Mouse (Mus musculus): Measurements from ENCODE around the gene Prkce. TPM values are rescaled to one million over a fixed set of nuclear protein-coding genes. Genes with fewer than 3 reads are reported as not detected.

The Prkce gene
- polyA plus RNA-seq, 1 experiment from 2014 or later: 5.5 TPM

DNA sequence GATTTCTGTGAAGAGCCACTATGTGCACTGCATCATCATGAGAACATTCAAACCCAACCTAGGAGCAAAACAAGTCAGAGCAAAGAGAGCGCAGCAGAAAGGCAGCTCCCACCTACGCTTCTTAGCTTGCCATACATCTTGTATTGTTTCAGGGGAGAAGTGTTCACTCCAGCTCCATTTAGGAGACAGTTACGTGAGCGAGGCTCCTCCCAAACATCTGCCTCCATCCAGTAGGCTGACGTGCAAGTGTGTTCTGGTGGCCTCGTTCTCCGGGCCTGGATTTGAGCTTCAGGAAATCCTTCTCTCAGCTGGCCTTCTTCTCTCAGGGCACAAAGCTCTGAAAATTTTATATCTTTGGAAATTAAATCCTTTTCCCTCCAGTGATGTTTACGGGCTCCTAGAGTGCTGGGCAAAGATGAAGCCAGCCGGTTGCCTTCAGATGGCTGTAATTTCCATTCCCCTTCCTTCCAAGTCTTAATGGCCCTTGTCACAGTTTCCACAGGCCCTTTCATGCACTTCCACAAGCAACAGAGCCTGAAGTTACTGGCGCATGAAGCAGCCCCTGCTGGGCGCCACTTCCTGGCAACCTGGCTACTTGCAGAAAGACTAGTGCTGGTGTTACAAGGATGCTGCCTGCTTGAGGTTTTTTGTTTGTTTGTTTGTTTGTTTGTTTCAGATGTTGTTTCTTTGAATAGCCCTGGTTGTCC is 237.4 kb downstream of the Prkce start:
- Histone ChIP-seq H3K4me2 (replicated peaks; ENCODE audit: low read depth, low read length) (peak overlapping the region; percentile 14; the same call in 1 of the 2 replicates), H3K36me3 (ENCODE audit: insufficient read depth, low read length) (no peaks in the 10 kb centered on the region), H3K9ac (replicated peaks; ENCODE audit: low read length) (0 out of 2 replicates have a peak overlapping the region, but pooled peaks have one; percentile 15), H3K4me3 (ENCODE audit: low read length) (no peak overlapping the region), H3K27me3 (ENCODE audit: insufficient read depth, low read length) (no peaks in the 10 kb centered on the region), H3K9me3 (ENCODE audit: low read length) (no peaks in the 10 kb centered on the region), H3K27ac (ENCODE audit: low read length) (peak overlapping the region; percentile 86), H3K4me1 (ENCODE audit: insufficient read depth, low read length) (peaks cover 21% of the 10 kb centered on the region)
- 36% methylated on average over 11 of the region's 11 CpGs for WGBS
- ATAC-seq (ENCODE audit: low FRiP score, low TSS enrichment): peak; percentile 81

DNA sequence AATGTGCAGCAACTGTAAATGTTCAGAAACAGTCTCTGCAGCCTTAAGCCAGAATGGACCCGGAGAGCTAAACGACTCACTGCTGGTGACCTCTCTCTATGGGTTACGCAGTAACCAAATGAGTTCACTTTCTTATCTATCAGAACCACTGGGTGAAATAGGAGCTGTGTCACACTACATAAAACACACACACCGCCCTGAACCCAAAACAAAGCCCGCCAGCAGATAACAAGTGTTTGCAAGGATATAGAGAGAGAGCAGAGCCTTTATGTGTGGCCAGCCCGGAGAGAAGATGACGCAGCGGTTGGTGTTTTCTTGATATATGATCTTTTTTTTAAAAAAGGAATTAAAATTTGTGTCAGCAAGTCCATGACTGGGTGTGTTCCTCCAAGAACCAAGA is 238.1 kb downstream of the Prkce start:
- ATAC-seq (ENCODE audit: low FRiP score, low TSS enrichment): peak; percentile 70
- no peaks in the 10 kb centered on the region for H3K36me3 ChIP-seq (ENCODE audit: insufficient read depth, low read length)
- no peaks in the 10 kb centered on the region for H3K9me3 ChIP-seq (ENCODE audit: low read length)
- H3K9ac ChIP-seq (replicated peaks; ENCODE audit: low read length): no peak overlapping the region
- no peak overlapping the region for H3K4me2 ChIP-seq (replicated peaks; ENCODE audit: low read depth, low read length)
- 38% methylated on average over 8 of the region's 8 CpGs for whole genome bisulfite sequencing
- H3K27ac ChIP-seq (ENCODE audit: low read length): peak overlapping the region; percentile 86
- peaks cover 21% of the 10 kb centered on the region for H3K4me1 ChIP-seq (ENCODE audit: insufficient read depth, low read length)
- H3K27me3 ChIP-seq (ENCODE audit: insufficient read depth, low read length): no peaks in the 10 kb centered on the region
- no peak overlapping the region for H3K4me3 ChIP-seq (ENCODE audit: low read length)

DNA sequence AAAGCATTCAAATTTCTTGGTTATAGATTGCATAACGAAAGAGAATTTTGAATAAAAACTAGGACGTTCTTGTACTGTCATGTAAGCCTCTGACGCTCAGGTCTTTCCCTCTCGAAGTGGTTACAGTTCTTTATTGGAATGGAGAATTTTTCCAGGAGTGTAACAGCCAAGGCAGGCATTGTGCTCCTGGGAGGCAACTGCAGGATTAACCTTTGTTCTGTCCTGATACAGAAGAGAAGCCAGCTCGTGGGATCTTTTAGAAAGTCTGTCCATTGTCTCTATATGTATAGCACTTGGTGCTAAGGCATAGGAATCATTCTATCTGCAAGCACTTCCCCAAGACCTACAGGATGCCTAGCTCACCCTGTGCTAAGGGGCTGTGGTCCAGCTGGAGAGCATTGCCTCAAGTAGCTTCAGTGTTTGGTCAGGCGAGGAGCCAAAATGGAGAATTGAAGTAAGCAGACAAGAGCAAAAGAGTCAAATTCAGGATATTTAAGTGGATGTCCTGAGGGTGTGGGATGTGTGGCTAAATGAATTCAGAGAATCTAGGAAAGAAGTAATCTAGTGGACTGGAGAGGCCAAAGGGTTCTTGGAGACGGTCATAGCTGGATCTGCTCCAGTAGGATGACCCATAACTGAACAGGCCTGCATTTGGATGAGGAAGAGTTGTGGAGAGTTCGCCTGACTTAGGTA is 240.5 kb downstream of the Prkce start:
- ATAC-seq (ENCODE audit: low FRiP score, low TSS enrichment): no peak
- Histone ChIP-seq H3K9ac (replicated peaks; ENCODE audit: low read length) (no peak overlapping the region), H3K27ac (ENCODE audit: low read length) (no peak overlapping the region), H3K9me3 (ENCODE audit: low read length) (no peaks in the 10 kb centered on the region), H3K4me3 (ENCODE audit: low read length) (no peak overlapping the region), H3K27me3 (ENCODE audit: insufficient read depth, low read length) (no peaks in the 10 kb centered on the region), H3K4me1 (ENCODE audit: insufficient read depth, low read length) (peaks cover 21% of the 10 kb centered on the region), H3K36me3 (ENCODE audit: insufficient read depth, low read length) (no peaks in the 10 kb centered on the region), H3K4me2 (replicated peaks; ENCODE audit: low read depth, low read length) (no peak overlapping the region)
- WGBS: 85% methylated on average over 8 of the region's 8 CpGs

DNA sequence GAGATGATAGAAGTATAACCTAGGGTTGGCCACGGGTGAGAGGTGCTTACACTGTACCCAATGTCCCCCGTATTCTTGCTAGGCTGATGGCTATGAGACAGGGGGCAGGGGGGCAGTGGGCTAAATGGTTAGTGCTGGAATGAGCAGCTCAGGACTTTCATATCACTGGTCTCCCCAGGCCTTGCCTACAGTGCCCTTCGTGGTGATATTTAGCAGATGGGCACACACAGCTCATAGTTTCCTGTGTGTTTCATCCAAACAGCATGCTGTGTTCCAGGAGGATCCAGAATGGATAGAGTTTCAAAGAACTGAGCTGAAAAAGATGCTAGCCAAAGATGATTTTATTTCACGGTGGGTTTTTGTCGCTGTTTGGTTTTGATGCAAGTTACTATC is 241.0 kb downstream of the Prkce start:
- Histone ChIP-seq H3K9ac (replicated peaks; ENCODE audit: low read length) (no peak overlapping the region), H3K4me3 (ENCODE audit: low read length) (no peak overlapping the region), H3K27me3 (ENCODE audit: insufficient read depth, low read length) (no peaks in the 10 kb centered on the region), H3K4me1 (ENCODE audit: insufficient read depth, low read length) (peaks cover 21% of the 10 kb centered on the region), H3K36me3 (ENCODE audit: insufficient read depth, low read length) (no peaks in the 10 kb centered on the region), H3K4me2 (replicated peaks; ENCODE audit: low read depth, low read length) (no peak overlapping the region), H3K27ac (ENCODE audit: low read length) (no peak overlapping the region), H3K9me3 (ENCODE audit: low read length) (no peaks in the 10 kb centered on the region)
- 78% methylated on average over 5 of the region's 5 CpGs for WGBS
- ATAC-seq (ENCODE audit: low FRiP score, low TSS enrichment): no peak

GRCm38 (mm10) chr17:86409485-86409884 is 241.9 kb downstream of the Prkce start:
- Histone ChIP-seq H3K4me1 (ENCODE audit: insufficient read depth, low read length) (peaks cover 15% of the 10 kb centered on the region), H3K4me2 (replicated peaks; ENCODE audit: low read depth, low read length) (no peak overlapping the region), H3K9me3 (ENCODE audit: low read length) (no peaks in the 10 kb centered on the region), H3K4me3 (ENCODE audit: low read length) (no peak overlapping the region), H3K27ac (ENCODE audit: low read length) (no peak overlapping the region), H3K9ac (replicated peaks; ENCODE audit: low read length) (no peak overlapping the region), H3K36me3 (ENCODE audit: insufficient read depth, low read length) (no peaks in the 10 kb centered on the region), H3K27me3 (ENCODE audit: insufficient read depth, low read length) (no peaks in the 10 kb centered on the region)
- 90% methylated on average over 8 of the region's 8 CpGs for WGBS
- ATAC-seq (ENCODE audit: low FRiP score, low TSS enrichment): no peak

DNA sequence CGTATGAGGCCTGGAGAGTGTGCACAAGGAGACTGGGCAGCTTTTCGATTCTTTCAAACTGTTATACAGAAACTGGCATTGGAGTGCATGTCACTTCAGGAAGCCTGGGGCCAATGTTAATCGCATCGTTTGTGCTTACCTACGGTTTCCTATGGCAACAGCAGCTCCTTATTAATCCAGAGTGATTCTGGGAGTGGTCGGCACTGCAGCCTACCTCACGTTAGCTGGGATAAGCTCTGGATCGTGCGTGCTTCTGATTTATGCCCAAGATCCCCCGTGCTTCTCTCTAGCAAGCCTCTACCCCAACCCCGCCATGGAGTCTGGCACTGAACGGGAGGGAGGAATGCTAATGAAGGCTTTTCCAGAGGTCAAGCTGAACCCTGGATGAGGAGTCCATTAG is 242.9 kb downstream of the Prkce start:
- no peak overlapping the region for H3K9ac ChIP-seq (replicated peaks; ENCODE audit: low read length)
- 65% methylated on average over 12 of the region's 12 CpGs for WGBS
- peaks cover 5% of the 10 kb centered on the region for H3K4me1 ChIP-seq (ENCODE audit: insufficient read depth, low read length)
- H3K27me3 ChIP-seq (ENCODE audit: insufficient read depth, low read length): no peaks in the 10 kb centered on the region
- no peak overlapping the region for H3K27ac ChIP-seq (ENCODE audit: low read length)
- H3K9me3 ChIP-seq (ENCODE audit: low read length): no peaks in the 10 kb centered on the region
- no peak overlapping the region for H3K4me3 ChIP-seq (ENCODE audit: low read length)
- H3K36me3 ChIP-seq (ENCODE audit: insufficient read depth, low read length): no peaks in the 10 kb centered on the region
- H3K4me2 ChIP-seq (replicated peaks; ENCODE audit: low read depth, low read length): no peak overlapping the region
- no peak for ATAC-seq (ENCODE audit: low FRiP score, low TSS enrichment)

DNA sequence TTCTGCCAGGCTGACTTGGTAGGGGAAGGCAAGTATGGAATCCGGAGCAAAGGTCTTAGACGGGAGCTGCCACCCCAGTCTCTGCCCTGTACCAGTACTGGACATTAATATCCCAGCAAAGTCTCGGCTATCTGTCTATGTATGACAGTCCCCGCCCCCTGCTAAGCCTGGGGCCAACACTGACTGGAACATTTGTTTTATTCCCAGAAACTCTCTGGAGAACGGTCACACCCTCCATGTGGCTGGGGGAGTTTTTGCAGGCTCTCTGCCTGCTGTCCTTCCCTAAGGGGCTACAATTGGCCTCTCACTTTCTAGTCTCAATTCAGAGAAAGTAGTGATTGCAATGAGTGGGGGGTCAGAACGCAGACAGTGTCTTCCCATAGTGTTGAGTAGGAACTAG is 244.6 kb downstream of the Prkce start:
- H3K4me1 ChIP-seq (ENCODE audit: insufficient read depth, low read length): peaks cover 2% of the 10 kb centered on the region
- 50% methylated on average over 6 of the region's 6 CpGs for WGBS
- H3K9ac ChIP-seq (replicated peaks; ENCODE audit: low read length): no peak overlapping the region
- H3K9me3 ChIP-seq (ENCODE audit: low read length): no peaks in the 10 kb centered on the region
- no peak overlapping the region for H3K4me3 ChIP-seq (ENCODE audit: low read length)
- ATAC-seq (ENCODE audit: low FRiP score, low TSS enrichment): no peak; the same call in 1 of the 2 replicates
- H3K27me3 ChIP-seq (ENCODE audit: insufficient read depth, low read length): no peaks in the 10 kb centered on the region
- H3K27ac ChIP-seq (ENCODE audit: low read length): no peak overlapping the region
- no peak overlapping the region for H3K4me2 ChIP-seq (replicated peaks; ENCODE audit: low read depth, low read length)
- no peaks in the 10 kb centered on the region for H3K36me3 ChIP-seq (ENCODE audit: insufficient read depth, low read length)

- H3K4me3 ChIP-seq (ENCODE audit: low read length): no peak overlapping the region
- H3K9ac ChIP-seq (replicated peaks; ENCODE audit: low read length): no peak overlapping the region
- no peaks in the 10 kb centered on the region for H3K27me3 ChIP-seq (ENCODE audit: insufficient read depth, low read length)
- H3K4me2 ChIP-seq (replicated peaks; ENCODE audit: low read depth, low read length): no peak overlapping the region
- no peak for ATAC-seq (ENCODE audit: low FRiP score, low TSS enrichment)
- H3K36me3 ChIP-seq (ENCODE audit: insufficient read depth, low read length): 0 out of 2 replicates have a peak, but pooled peaks cover 3% of the 10 kb centered on the region
- 0 out of 2 replicates have a peak, but pooled peaks cover 2% of the 10 kb centered on the region for H3K4me1 ChIP-seq (ENCODE audit: insufficient read depth, low read length)
- no peaks in the 10 kb centered on the region for H3K9me3 ChIP-seq (ENCODE audit: low read length)
- no peak overlapping the region for H3K27ac ChIP-seq (ENCODE audit: low read length)
- 54% methylated on average over 8 of the region's 8 CpGs for whole genome bisulfite sequencing
These were observed 247.0 kb downstream of the Prkce start for GRCm38 (mm10) chr17:86414608-86415007.

- Histone ChIP-seq H3K36me3 (ENCODE audit: insufficient read depth, low read length) (0 out of 2 replicates have a peak, but pooled peaks cover 3% of the 10 kb centered on the region), H3K4me2 (replicated peaks; ENCODE audit: low read depth, low read length) (no peak overlapping the region), H3K4me3 (ENCODE audit: low read length) (no peak overlapping the region), H3K9ac (replicated peaks; ENCODE audit: low read length) (no peak overlapping the region), H3K9me3 (ENCODE audit: low read length) (no peaks in the 10 kb centered on the region), H3K27me3 (ENCODE audit: insufficient read depth, low read length) (no peaks in the 10 kb centered on the region), H3K4me1 (ENCODE audit: insufficient read depth, low read length) (no peaks in the 10 kb centered on the region), H3K27ac (ENCODE audit: low read length) (no peak overlapping the region)
- ATAC-seq (ENCODE audit: low FRiP score, low TSS enrichment): no peak
- WGBS: 87% methylated on average over 7 of the region's 7 CpGs
These were observed 248.4 kb downstream of the Prkce start for GRCm38 (mm10) chr17:86415989-86416388.

- Histone ChIP-seq H3K4me1 (ENCODE audit: insufficient read depth, low read length) (peaks cover under 1% of the 10 kb centered on the region; the same call in 1 of the 2 replicates), H3K9ac (replicated peaks; ENCODE audit: low read length) (no peak overlapping the region), H3K4me3 (ENCODE audit: low read length) (no peak overlapping the region), H3K9me3 (ENCODE audit: low read length) (no peaks in the 10 kb centered on the region), H3K4me2 (replicated peaks; ENCODE audit: low read depth, low read length) (no peak overlapping the region), H3K36me3 (ENCODE audit: insufficient read depth, low read length) (0 out of 2 replicates have a peak, but pooled peaks cover 3% of the 10 kb centered on the region), H3K27ac (ENCODE audit: low read length) (no peak overlapping the region), H3K27me3 (ENCODE audit: insufficient read depth, low read length) (no peaks in the 10 kb centered on the region)
- WGBS: 90% methylated on average over 17 of the region's 17 CpGs
- no peak; the same call in 1 of the 2 replicates for ATAC-seq (ENCODE audit: low FRiP score, low TSS enrichment)
These were observed 250.7 kb downstream of the Prkce start for GRCm38 (mm10) chr17:86418334-86418733.
